Mouse (Mus musculus): ENCODE results near the gene Pcdh10.

- TF ChIP-seq MEF2A (IDR thresholded peaks at IDR 0.05; ENCODE audit: extremely low read depth, insufficient replicate concordance, low read depth, low read length, poor library complexity, severe bottlenecking), result no peak
- no peak for TF ChIP-seq EP300 (IDR thresholded peaks at IDR 0.05; ENCODE audit: low read depth in 1 of 2, low read length in 2 of 2)
- no peak for TF ChIP-seq TCF12 (IDR thresholded peaks at IDR 0.05; ENCODE audit: low read depth, low read length)
- TF ChIP-seq BHLHE40 (IDR thresholded peaks at IDR 0.05; ENCODE audit: borderline replicate concordance, low read depth, low read length), result no peak
- TF ChIP-seq ZKSCAN1 (IDR thresholded peaks at IDR 0.05; ENCODE audit: low read depth, low read length), result no peak
- TF ChIP-seq CHD1 (IDR thresholded peaks at IDR 0.05; ENCODE audit: low read depth, low read length), result no peak
- TF ChIP-seq TAL1 (IDR thresholded peaks at IDR 0.05; ENCODE audit: low read length), result no peak
- TF ChIP-seq CTCF (IDR thresholded peaks at IDR 0.05 in 2 of 3, conservative IDR thresholded peaks at IDR 0.05 in 1 of 3; ENCODE audit: control insufficient read depth in 1 of 3, insufficient read depth in 1 of 3, low read depth in 2 of 3, low read length in 3 of 3, poor library complexity in 1 of 3, severe bottlenecking in 1 of 3), result no peak
- no peak for TF ChIP-seq ZNF384 (IDR thresholded peaks at IDR 0.05; ENCODE audit: low read depth, low read length)
Measured at GRCm38 (mm10) chr3:45385028-45385427, 6.8 kb downstream of the Pcdh10 start.

Data from MEL (cell line).